In genomic region chr3:88622113-88622940, GRCm38 (mm10) we compare ENCODE assay signal across 8 mouse cellular contexts. TPM values are rescaled to one million over a fixed set of nuclear protein-coding genes. Genes with fewer than 3 reads are reported as not detected.
DNase-seq lines count a peak whose midpoint lies in the region; ATAC-seq and TF ChIP-seq lines count a peak whose summit lies in the region.

No protein-coding gene starts in this region.

- peak overlapping the region; percentile 97 for H3K9ac ChIP-seq in forebrain, embryonic 11.5 days (ENCODE audit: low read length)
- peak overlapping the region; percentile 98 for H3K9ac ChIP-seq in hindbrain, embryonic 16.5 days (ENCODE audit: low read depth, low read length)
- H3K9ac ChIP-seq in liver, embryonic 14.5 days (replicated peaks) = peak overlapping the region; percentile 78
- H3K9ac ChIP-seq in neural tube, embryonic 14.5 days (replicated peaks; ENCODE audit: low read depth, low read length) = peak overlapping the region; percentile 96

- TF ChIP-seq EP300 in liver, embryonic 14.5 days (IDR thresholded peaks at IDR 0.05; ENCODE audit: low read depth) = no peak

- peaks cover 14% of the 10 kb centered on the region for H3K4me1 ChIP-seq in forebrain, embryonic 11.5 days (replicated peaks; ENCODE audit: control insufficient read depth, insufficient read depth, low read length)
- H3K4me1 ChIP-seq in hindbrain, embryonic 16.5 days (ENCODE audit: control insufficient read depth, insufficient read depth, low read depth, low read length) = peaks cover 36% of the 10 kb centered on the region
- H3K4me1 ChIP-seq in liver, embryonic 14.5 days (replicated peaks; ENCODE audit: control insufficient read depth in 2 of 2, insufficient read depth in 2 of 2, low read length in 1 of 2) = peaks cover 21 to 56% of the 10 kb centered on the region in 2 experiments
- peaks cover 29% of the 10 kb centered on the region for H3K4me1 ChIP-seq in neural tube, embryonic 14.5 days (ENCODE audit: control insufficient read depth, insufficient read depth, low read length)

- no peaks in the 10 kb centered on the region; the same call in 1 of the 2 replicates for H3K36me3 ChIP-seq in forebrain, embryonic 11.5 days (ENCODE audit: control insufficient read depth, insufficient read depth, low read length)
- H3K36me3 ChIP-seq in hindbrain, embryonic 16.5 days (ENCODE audit: control insufficient read depth, insufficient read depth, low read length) = no peaks in the 10 kb centered on the region
- no peaks in the 10 kb centered on the region for H3K36me3 ChIP-seq in liver, embryonic 14.5 days (replicated peaks; ENCODE audit: control insufficient read depth, insufficient read depth, low read depth)
- no peaks in the 10 kb centered on the region for H3K36me3 ChIP-seq in neural tube, embryonic 14.5 days (ENCODE audit: control insufficient read depth, insufficient read depth, low read length)

- peak overlapping the region; percentile 90 for H3K4me3 ChIP-seq in forebrain, embryonic 11.5 days (ENCODE audit: low read depth, low read length)
- H3K4me3 ChIP-seq in hindbrain, embryonic 16.5 days (ENCODE audit: low read length) = peak overlapping the region; percentile 90
- peak overlapping the region; percentile 56 to 80 for H3K4me3 ChIP-seq in liver, embryonic 14.5 days (ENCODE audit: insufficient read depth in 1 of 2, low read depth in 2 of 2, low read length in 2 of 2)
- peak overlapping the region; percentile 96 for H3K4me3 ChIP-seq in neural tube, embryonic 14.5 days (ENCODE audit: low read depth, low read length)

- peak overlapping the region; percentile 93 for H3K4me2 ChIP-seq in forebrain, embryonic 11.5 days (ENCODE audit: low read depth, low read length, severe bottlenecking)
- H3K4me2 ChIP-seq in hindbrain, embryonic 16.5 days (ENCODE audit: low read length) = peak overlapping the region; percentile 90
- peak overlapping the region; percentile 98 for H3K4me2 ChIP-seq in liver, embryonic 14.5 days (ENCODE audit: low read depth)
- H3K4me2 ChIP-seq in neural tube, embryonic 14.5 days (ENCODE audit: low read depth, low read length) = peak overlapping the region; percentile 95

- no peaks in the 10 kb centered on the region for H3K27me3 ChIP-seq in forebrain, embryonic 11.5 days (ENCODE audit: control insufficient read depth, insufficient read depth, low read length)
- no peaks in the 10 kb centered on the region for H3K27me3 ChIP-seq in hindbrain, embryonic 16.5 days (replicated peaks; ENCODE audit: control insufficient read depth, insufficient read depth, low read length)
- H3K27me3 ChIP-seq in liver, embryonic 14.5 days (ENCODE audit: control insufficient read depth, insufficient read depth, low read length) = no peaks in the 10 kb centered on the region
- H3K27me3 ChIP-seq in neural tube, embryonic 14.5 days (ENCODE audit: control insufficient read depth, insufficient read depth, low read length) = no peaks in the 10 kb centered on the region

- no peak for ATAC-seq in forebrain, embryonic 11.5 days (replicated peaks; ENCODE audit: low FRiP score)
- ATAC-seq in hindbrain, embryonic 16.5 days = peak; percentile 9; the same call in 1 of the 2 replicates
- ATAC-seq in liver, embryonic 14.5 days (ENCODE audit: insufficient read depth) = no peak
- peak; percentile 21; the same call in 1 of the 2 replicates for ATAC-seq in neural tube, embryonic 14.5 days (ENCODE audit: low read depth)

- WGBS in forebrain, embryonic 11.5 days = under 1% methylated on average over 24 of the region's 24 CpGs
- 0% methylated on average over 24 of the region's 24 CpGs for WGBS in hindbrain, embryonic 16.5 days
- WGBS in liver, embryonic 14.5 days (ENCODE audit: insufficient replicate concordance) = under 1% methylated on average over 24 of the region's 24 CpGs
- WGBS in neural tube, embryonic 14.5 days = under 1% methylated on average over 24 of the region's 24 CpGs

- DNase-seq in layer of hippocampus, adult 11-12 months (ENCODE audit: low spot score) = peak; percentile 32
- no peak for DNase-seq in layer of hippocampus, adult 18-20 months (ENCODE audit: low spot score in 2 of 2)
- peak; percentile 38 for DNase-seq in T-cell, adult 2 months (ENCODE audit: low spot score)
- DNase-seq in forebrain, embryonic 11.5 days (ENCODE audit: low spot score) = no peak
- no peak for DNase-seq in liver, embryonic 14.5 days (ENCODE audit: low read depth in 3 of 3, low spot score in 3 of 3)
- no peak for DNase-seq in ovary, postnatal 10 days (ENCODE audit: low spot score)

- H3K27ac ChIP-seq in forebrain, embryonic 11.5 days (ENCODE audit: low read depth, low read length) = peak overlapping the region; percentile 95
- H3K27ac ChIP-seq in hindbrain, embryonic 16.5 days (ENCODE audit: low read depth, low read length) = peak overlapping the region; percentile 95
- peak overlapping the region; percentile 59 for H3K27ac ChIP-seq in liver, embryonic 14.5 days
- peak overlapping the region; percentile 97 for H3K27ac ChIP-seq in neural tube, embryonic 14.5 days (ENCODE audit: low read depth, low read length)

- H3K9me3 ChIP-seq in forebrain, embryonic 11.5 days (ENCODE audit: control insufficient read depth, low read length) = no peaks in the 10 kb centered on the region
- H3K9me3 ChIP-seq in hindbrain, embryonic 16.5 days (ENCODE audit: control insufficient read depth, low read length) = no peaks in the 10 kb centered on the region
- no peaks in the 10 kb centered on the region for H3K9me3 ChIP-seq in liver, embryonic 14.5 days (ENCODE audit: control insufficient read depth, low read length)
- H3K9me3 ChIP-seq in neural tube, embryonic 14.5 days (ENCODE audit: control insufficient read depth, low read length) = no peaks in the 10 kb centered on the region

- no peak for TF ChIP-seq CTCF in liver, embryonic 14.5 days (IDR thresholded peaks at IDR 0.05; ENCODE audit: low read depth)

RNA-seq across cellular contexts. Expression of gene Arhgef2, which starts 16.6 kb away (rescaled TPM):
- 100 to 1,000 TPM; 237 to 255 TPM for total RNA-seq in layer of hippocampus, adult 18-20 months (2021)
- polyA plus RNA-seq in forebrain, embryonic 11.5 days (2014; fragmentation: Nextera tagmentation; extraction: Ambion mirVana) = 118 and 123 TPM in 2 replicates
- polyA plus RNA-seq in hindbrain, embryonic 16.5 days (2015; fragmentation: Nextera tagmentation; extraction: Ambion mirVana) = 79.0 and 104 TPM in 2 replicates
- polyA plus RNA-seq in liver, embryonic 14.5 days (2012; rRNA removed) = 8.5 and 8.9 TPM in 2 replicates
- 10.1 and 11.5 TPM in 2 replicates for polyA plus RNA-seq in liver, embryonic 14.5 days (2014; fragmentation: Nextera tagmentation; extraction: Ambion mirVana)
- polyA plus RNA-seq in neural tube, embryonic 14.5 days (2014; fragmentation: Nextera tagmentation; extraction: Ambion mirVana) = 137 and 145 TPM in 2 replicates

RNA-seq across cellular contexts. Expression of gene Rxfp4, which starts 30.6 kb away (rescaled TPM):
- total RNA-seq in layer of hippocampus, adult 18-20 months (2021) = not detected
- polyA plus RNA-seq in forebrain, embryonic 11.5 days (2014; fragmentation: Nextera tagmentation; extraction: Ambion mirVana) = not detected in 2 replicates
- not detected in 2 replicates for polyA plus RNA-seq in hindbrain, embryonic 16.5 days (2015; fragmentation: Nextera tagmentation; extraction: Ambion mirVana)
- not detected in 2 replicates for polyA plus RNA-seq in liver, embryonic 14.5 days (2012; rRNA removed)
- polyA plus RNA-seq in liver, embryonic 14.5 days (2014; fragmentation: Nextera tagmentation; extraction: Ambion mirVana) = not detected in 2 replicates
- not detected in 2 replicates for polyA plus RNA-seq in neural tube, embryonic 14.5 days (2014; fragmentation: Nextera tagmentation; extraction: Ambion mirVana)

RNA-seq across cellular contexts. Expression of gene Ssr2, which starts 46.7 kb away (rescaled TPM):
- 10 to 100 TPM; 91.5 to 97.2 TPM for total RNA-seq in layer of hippocampus, adult 18-20 months (2021)
- polyA plus RNA-seq in forebrain, embryonic 11.5 days (2014; fragmentation: Nextera tagmentation; extraction: Ambion mirVana) = 142 and 148 TPM in 2 replicates
- 133 and 167 TPM in 2 replicates for polyA plus RNA-seq in hindbrain, embryonic 16.5 days (2015; fragmentation: Nextera tagmentation; extraction: Ambion mirVana)
- polyA plus RNA-seq in liver, embryonic 14.5 days (2012; rRNA removed) = 165 and 230 TPM in 2 replicates
- polyA plus RNA-seq in liver, embryonic 14.5 days (2014; fragmentation: Nextera tagmentation; extraction: Ambion mirVana) = 168 and 173 TPM in 2 replicates
- 127 and 143 TPM in 2 replicates for polyA plus RNA-seq in neural tube, embryonic 14.5 days (2014; fragmentation: Nextera tagmentation; extraction: Ambion mirVana)

Comparison
In these comparisons a context has a peak if more than half of its experiments do, and no peak if none do; other contexts are left out.
1. DNase-seq: peak in layer of hippocampus, adult 11-12 months (single experiment) and T-cell, adult 2 months (single experiment); none in layer of hippocampus, adult 18-20 months (0 of 2), forebrain, embryonic 11.5 days (single experiment), liver, embryonic 14.5 days (0 of 3) and ovary, postnatal 10 days (single experiment).
2. ATAC-seq: peak in hindbrain, embryonic 16.5 days (single experiment) and neural tube, embryonic 14.5 days (single experiment); none in forebrain, embryonic 11.5 days (single experiment) and liver, embryonic 14.5 days (single experiment).
3. Peak in every context shown above with its lines, with median percentiles within 50 percentile points of each other: H3K27ac ChIP-seq, H3K4me2 ChIP-seq, H3K4me3 ChIP-seq and H3K9ac ChIP-seq.